Mouse (Mus musculus) frontal cortex, postnatal 10 days (tissue): ENCODE data around the gene Slc38a9.
"Not testable (repeated sequence)": the region's sequence is repeated elsewhere in the genome, so short reads cannot be mapped to it uniquely, and the experiment has no call there.

Experiments used
- DNase-seq, 2 experiments: peaks; one replicate each; pipeline ENCODE4 v3.0.0; 2022; ENCODE audit warnings: low spot score in 2 of 2, mixed read lengths in 1 of 2

The Slc38a9 gene

GRCm38 (mm10) chr13:112683312-112683711 lies 22.8 kb downstream of the Slc38a9 start:
- DNase-seq = no peak

DNA sequence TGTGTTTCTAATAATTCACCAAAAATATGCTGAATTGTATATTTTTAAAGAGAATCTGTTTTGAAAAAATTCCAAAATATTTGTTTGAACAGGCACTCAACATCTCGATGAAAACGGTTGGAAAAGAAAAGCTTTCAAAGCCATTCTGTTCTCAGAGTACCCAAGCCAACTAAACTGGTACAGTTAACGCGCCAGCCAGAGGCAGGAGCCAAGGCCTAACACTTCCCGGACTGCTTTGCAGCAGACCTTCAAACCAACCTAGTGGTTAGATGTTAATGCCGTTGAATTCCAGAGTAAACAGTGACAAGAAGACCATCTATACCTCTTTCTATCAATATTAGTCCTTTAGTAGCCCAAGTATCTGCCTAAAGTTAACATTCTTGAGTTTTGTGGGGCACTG lies 23.4 kb downstream of the Slc38a9 start:
- DNase-seq = no peak

DNA sequence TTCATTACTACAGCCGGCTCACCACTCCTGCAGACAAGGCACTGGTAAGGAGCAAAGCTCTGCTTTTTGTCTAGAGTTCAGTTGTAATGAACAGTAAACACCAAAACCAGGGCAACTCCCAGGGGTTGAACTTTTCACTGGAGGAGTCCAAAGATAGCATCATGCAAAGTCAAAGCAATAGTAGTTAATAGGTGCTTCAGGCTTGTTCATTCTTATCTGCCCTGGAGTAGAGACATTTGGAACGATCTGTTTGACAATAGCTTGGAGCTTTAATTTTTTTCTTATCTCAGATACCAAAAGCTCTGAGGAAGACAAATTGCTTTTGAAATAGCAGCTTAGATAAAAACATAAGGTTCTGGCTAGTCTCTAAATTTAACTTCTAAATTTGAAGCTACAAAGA lies 25.6 kb downstream of the Slc38a9 start:
- DNase-seq = no peak

GRCm38 (mm10) chr13:112692870-112693553 lies 32.5 kb downstream of the Slc38a9 start:
- DNase-seq = no peak

DNA sequence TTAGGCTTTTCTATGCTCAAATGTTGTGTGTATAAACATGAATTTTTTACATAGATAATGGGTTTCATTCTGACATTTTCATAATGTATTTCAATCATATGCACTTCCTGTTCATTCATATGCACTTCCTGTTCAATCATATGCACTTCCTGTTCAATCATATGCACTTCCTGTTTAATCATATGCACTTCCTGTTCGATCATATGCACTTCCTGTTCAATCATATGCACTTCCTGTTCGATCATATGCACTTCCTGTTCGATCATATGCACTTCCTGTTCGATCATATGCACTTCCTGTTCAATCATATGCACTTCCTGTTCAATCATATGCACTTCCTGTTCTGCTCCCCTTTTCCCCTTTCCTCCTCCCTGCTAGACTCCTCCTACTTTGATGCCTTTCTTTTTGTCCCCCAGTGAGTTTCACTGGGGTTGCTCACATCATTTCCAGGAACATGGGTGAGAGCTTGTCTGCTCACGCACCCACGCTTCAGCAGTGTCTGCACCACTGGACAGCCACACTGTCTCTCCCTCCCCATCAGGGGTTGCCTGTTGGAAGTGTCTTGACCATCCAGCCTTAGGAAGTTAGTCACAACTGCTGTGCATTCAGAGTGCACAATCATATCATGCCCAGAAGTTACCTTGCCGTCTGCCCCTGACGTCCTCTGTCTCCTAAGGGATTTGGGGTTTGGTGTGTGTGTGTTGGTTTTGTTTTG lies 35.1 kb downstream of the Slc38a9 start:
- no peak for DNase-seq

GRCm38 (mm10) chr13:112701256-112701655 lies 40.7 kb downstream of the Slc38a9 start:
- no peak for DNase-seq

- no peak for DNase-seq
Measured at GRCm38 (mm10) chr13:112706351-112706750, 45.8 kb downstream of the Slc38a9 start.

- DNase-seq = no peak
Measured at GRCm38 (mm10) chr13:112720078-112720736, 59.7 kb downstream of the Slc38a9 start.

GRCm38 (mm10) chr13:112721946-112722729 lies 61.6 kb downstream of the Slc38a9 start:
- DNase-seq = peak; percentile 13 to 18

GRCm38 (mm10) chr13:112724260-112724659 lies 63.7 kb downstream of the Slc38a9 start:
- DNase-seq = not testable (repeated sequence)

GRCm38 (mm10) chr13:112726002-112726401 lies 65.5 kb downstream of the Slc38a9 start:
- DNase-seq = no peak

- DNase-seq = no peak
Measured at GRCm38 (mm10) chr13:112733311-112733710, 72.8 kb downstream of the Slc38a9 start.

DNA sequence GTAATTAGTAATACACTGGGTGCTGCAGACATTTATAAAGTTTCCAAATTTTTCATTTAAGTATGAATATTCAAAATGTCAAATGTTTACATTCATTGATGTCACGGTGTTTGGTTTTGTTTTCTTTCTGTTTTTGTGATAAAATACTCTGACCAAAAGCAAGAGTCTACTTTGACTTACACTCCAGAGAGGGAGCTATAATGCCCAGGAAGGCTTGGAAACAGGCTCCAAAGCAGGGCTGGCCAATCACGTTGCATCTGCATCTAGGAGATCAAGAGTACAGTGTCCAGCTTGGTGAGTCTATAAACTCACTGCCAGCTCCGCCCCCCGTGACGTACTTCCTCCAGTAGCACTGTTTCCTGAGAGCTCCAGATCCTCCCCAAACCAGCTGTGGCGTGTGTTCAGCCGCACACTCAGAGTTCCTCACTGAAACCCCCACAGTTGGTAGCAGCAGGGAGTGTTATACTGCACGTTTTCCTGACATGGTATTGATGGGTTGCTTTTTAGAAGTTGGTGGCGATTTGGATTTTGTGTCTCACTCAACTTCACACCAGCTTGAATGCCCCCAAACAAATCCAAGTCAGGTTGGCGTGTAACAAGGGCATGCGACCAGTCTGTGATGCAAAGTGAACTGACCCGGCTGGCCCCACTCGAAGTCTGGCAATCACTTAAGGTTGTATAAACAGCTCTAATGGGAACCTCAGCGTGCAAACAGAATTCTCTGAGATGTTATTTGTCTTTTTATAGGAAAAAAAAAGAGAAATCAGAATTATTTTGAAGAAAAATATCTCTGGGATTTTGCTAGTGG lies 74.6 kb downstream of the Slc38a9 start:
- no peak for DNase-seq

DNA sequence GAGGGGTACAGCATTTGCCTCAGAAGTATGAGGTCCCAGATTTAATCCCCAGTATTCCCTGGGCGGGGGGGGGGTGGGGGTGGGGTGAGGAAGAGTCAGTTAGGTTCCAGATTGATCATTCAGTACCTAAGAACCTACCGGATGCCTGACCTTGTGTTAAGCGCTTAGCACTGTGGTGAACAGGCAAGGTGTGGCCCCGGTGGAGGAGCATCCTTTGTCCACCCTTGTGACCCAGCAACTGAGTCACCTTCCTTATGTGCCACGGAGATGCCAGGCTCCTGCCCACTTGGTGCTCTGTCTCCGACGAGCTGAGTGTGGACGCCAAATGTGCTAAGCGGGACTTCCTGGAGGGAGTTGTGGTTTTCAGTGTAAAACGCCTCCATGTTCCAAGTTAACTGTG lies 75.9 kb downstream of the Slc38a9 start:
- no peak for DNase-seq

DNA sequence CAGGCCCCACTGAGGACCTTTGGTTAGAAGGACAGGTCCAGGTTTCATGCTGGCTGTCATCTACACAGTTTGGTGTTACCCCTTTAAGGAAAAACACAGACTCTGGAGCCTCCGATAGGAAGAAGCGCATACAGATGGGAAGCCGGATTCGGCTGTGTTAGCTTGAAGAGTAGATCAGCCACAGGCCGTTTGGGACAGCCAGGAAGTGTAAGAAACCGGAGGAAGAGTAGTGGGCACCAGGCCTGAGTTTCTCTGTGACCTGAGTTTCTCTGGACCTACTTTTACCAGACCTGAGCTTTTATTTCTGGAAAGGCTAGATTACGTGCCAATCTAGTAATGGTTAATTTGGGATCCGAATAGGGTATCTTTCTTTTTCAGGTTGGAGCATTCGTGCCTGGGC lies 76.6 kb downstream of the Slc38a9 start:
- DNase-seq = no peak

DNA sequence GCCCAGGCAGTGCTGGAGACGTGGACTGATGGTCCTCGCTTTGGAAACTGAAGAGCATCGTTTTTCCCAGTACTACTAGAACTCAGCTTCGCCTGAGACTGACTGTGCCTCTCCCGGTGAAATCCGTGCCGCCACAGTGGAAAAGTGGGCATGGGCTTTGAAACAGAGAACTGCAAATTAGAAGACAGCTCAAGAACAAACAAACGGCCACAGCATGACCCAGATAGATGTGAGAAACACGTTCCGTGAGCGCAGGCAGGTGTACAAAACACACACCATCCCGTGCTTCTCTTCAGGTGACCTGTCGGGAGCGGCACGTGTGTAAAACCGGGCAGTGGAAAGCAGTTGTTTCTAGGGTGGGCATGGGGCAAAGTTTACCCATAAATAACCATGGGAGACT lies 77.5 kb downstream of the Slc38a9 start:
- DNase-seq = no peak

GRCm38 (mm10) chr13:112740073-112740472 lies 79.5 kb downstream of the Slc38a9 start:
- no peak for DNase-seq

GRCm38 (mm10) chr13:112742076-112742830 lies 81.7 kb downstream of the Slc38a9 start:
- no peak for DNase-seq

DNA sequence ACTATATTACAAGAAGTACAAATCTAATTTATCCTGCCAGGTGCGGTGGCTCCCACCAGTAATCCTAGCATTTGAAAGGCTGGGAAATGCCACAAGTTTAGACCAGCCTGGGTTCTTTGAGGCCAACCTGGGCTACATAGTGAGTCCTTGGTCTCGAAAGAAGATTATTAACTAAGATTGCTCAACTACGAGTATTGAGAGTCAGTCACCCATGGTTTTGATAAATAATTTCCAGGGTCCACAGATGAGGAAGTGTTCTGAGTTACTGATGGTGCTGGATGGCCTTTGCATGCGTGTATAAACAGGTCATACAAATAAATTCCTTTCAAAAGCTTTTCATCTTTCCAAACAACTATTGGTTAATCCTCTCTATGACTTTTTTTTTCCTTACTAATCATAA lies 83.1 kb downstream of the Slc38a9 start:
- no peak for DNase-seq

- DNase-seq = no peak
Measured at GRCm38 (mm10) chr13:112744061-112744849, 83.7 kb downstream of the Slc38a9 start.
